Mouse (Mus musculus) limb, embryonic 12.5 days (tissue): ENCODE measurements around the gene 4921536K21Rik. TPM values are rescaled to one million over a fixed set of nuclear protein-coding genes. Genes with fewer than 3 reads are reported as not detected.

Experiments used
- polyA plus RNA-seq: library from polyadenylated mRNA; unstranded; fragments of >200 nt; fragmentation: Nextera tagmentation; extraction: Ambion mirVana; gene quantifications from 2 replicates; pipeline ENCODE4 v1.2.1, GENCODE M21; 2016

4921536K21Rik gene
- polyA plus RNA-seq, 1 experiment from 2014 or later: 0.18 TPM

Other genes with a start within 250 kb of the 4921536K21Rik start
- gene Morc2a, start 245.9 kb downstream of the 4921536K21Rik start, polyA plus RNA-seq: 50.5 and 54.0 TPM in 2 replicates
- gene Osbp2, start 31.2 kb downstream of the 4921536K21Rik start, polyA plus RNA-seq: 0.52 and 0.73 TPM in 2 replicates
- 11.2 and 11.4 TPM in 2 replicates for gene Dusp18, start 142 bp upstream of the 4921536K21Rik start, polyA plus RNA-seq
- 3.0 and 3.7 TPM in 2 replicates for gene Slc35e4, start 19.6 kb upstream of the 4921536K21Rik start, polyA plus RNA-seq
- gene Tcn2, start 37.1 kb upstream of the 4921536K21Rik start, polyA plus RNA-seq: 27.4 and 29.9 TPM in 2 replicates
- gene Pes1, start 68.9 kb upstream of the 4921536K21Rik start, polyA plus RNA-seq: 85.6 and 85.7 TPM in 2 replicates
- gene 4930556J24Rik, start 81.7 kb upstream of the 4921536K21Rik start, polyA plus RNA-seq: not detected in 2 replicates
- 4.4 and 5.4 TPM in 2 replicates for gene Gal3st1, start 88.5 kb upstream of the 4921536K21Rik start, polyA plus RNA-seq
- gene Sec14l4, start 136.4 kb upstream of the 4921536K21Rik start, polyA plus RNA-seq: not detected in 2 replicates
- not detected in 2 replicates for gene Sec14l3, start 169.7 kb upstream of the 4921536K21Rik start, polyA plus RNA-seq
- gene Mtfp1, start 200.3 kb upstream of the 4921536K21Rik start, polyA plus RNA-seq: 8.7 TPM in 2 replicates
- gene Sec14l2, start 228.3 kb upstream of the 4921536K21Rik start, polyA plus RNA-seq: 3.2 and 3.3 TPM in 2 replicates
- gene Rnf215, start 240.1 kb upstream of the 4921536K21Rik start, polyA plus RNA-seq: 36.6 and 39.5 TPM in 2 replicates